Mouse (Mus musculus) T-helper 17 cell (primary cell): Measurements from ENCODE around the gene Nudt16l1.

Experiments
- in situ Hi-C, 2 experiments: fragments of 300-600 bp; cut with MboI, MseI; formaldehyde crosslinking; loops; 1 replicate in 1 of 2; 2 replicates in 1 of 2; pipeline ENCODE4 v1.15.1; 2025; ENCODE audit warnings: high pct_unique_total_duplicates in 2 of 2

The Nudt16l1 gene

DNA sequence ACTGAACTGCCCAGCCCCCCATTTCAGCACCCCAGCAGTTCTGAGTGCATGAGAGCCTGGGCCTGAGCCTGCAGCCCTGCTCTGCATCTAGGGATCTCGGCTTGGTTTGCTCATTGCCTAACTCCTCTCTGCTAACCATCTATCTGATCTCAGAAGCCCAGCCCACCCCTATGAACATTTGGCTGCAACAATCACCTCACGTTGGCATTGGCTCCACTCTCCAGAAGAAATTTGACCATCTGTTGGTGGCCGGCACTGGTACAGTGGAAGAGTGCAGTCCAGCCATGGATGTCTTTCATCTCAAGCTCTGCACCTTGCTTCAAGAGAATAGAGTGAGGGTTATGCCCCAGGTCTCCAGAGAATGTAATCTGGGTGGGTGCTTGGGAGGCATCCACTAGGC, 18.9 kb downstream of the Nudt16l1 start:
- in situ Hi-C loops = no loop called here

DNA sequence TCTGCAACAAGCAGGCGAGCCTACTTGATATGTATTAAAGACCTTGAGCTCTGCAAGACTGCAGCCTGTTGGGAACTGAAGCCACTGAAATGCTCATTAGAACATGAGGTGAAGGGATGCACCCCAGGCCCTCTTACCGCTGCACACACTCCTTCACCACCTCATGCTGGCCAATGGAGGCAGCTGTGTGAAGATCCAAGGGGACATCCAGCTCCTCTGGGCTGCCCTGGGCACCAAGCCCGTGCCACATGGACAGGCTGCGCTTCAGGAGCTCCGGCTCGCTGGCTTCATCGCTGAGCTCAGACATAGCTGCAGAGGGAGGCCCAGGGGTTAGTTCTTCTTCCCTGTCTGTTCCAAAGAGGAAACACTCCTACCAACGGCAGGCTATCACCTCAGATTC, 21.7 kb downstream of the Nudt16l1 start:
- in situ Hi-C loops = no loop called here

DNA sequence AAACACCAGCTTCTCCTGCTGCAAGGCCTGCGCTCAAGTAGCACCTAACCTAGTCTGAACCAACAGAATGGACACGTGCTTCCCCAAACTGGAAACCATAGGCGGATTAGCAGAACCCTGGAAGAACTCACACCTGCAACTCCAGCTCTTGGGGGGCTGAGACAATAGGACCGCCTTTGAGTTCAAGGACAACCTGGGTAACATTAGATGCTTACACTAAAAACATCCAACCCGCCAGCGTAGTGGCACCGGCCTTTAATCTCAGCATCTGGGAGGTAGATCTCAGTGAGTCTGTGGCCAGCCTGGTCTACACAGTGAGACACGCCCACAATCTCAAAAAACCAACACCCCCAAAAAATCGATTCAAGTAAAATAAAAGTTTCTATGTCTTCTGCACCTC, 24.8 kb downstream of the Nudt16l1 start:
- in situ Hi-C loops = no loop called here

DNA sequence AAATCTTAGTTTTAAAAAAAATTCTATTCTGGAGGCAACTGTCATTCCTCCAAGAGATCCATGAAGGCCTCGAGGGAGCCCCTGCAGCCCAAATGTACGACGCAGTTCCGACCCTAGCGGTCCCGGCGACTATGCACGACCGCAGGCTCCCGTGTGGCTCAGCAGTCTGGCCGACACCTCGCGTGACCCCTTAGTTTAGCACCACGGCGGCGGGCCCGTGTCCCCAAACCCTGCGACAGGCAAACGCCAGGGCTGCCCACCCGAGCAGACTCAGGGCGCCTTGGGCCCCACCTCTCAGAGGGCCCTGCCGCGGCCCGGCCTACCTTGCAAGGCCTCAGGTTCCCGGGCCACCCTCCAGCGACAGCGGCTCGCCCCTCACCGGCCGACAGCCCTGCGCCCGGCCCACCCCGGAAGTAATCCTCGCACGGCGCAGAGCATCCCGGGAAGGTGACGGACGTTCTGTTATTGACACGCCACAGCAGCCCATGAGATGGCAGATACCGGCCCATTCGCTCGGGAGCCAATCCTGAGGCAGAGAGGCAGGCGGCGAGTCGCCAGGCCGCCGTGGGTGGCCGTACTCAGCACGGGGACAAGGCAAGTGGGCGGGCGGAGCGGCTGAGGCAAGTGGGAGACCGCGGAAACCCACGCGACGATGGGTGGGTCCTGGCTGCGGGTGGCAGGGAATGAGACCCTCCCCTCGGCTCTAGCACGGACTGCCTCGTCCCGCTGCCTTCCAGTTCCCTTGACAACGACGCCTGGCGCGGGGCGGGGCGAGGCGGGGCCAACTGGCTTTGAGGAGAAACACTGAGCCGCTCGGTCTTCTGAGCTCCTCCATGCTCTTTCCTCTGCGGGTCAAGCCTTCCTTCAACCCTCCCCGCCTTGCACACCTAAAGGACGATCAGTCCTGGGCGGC, 25.5 kb downstream of the Nudt16l1 start, which contains the start of gene Anks3:
Gene Anks3 (minus strand): TSS at position 409 of the 913 bp plus-strand sequence.
- in situ Hi-C loops = no loop called here

DNA sequence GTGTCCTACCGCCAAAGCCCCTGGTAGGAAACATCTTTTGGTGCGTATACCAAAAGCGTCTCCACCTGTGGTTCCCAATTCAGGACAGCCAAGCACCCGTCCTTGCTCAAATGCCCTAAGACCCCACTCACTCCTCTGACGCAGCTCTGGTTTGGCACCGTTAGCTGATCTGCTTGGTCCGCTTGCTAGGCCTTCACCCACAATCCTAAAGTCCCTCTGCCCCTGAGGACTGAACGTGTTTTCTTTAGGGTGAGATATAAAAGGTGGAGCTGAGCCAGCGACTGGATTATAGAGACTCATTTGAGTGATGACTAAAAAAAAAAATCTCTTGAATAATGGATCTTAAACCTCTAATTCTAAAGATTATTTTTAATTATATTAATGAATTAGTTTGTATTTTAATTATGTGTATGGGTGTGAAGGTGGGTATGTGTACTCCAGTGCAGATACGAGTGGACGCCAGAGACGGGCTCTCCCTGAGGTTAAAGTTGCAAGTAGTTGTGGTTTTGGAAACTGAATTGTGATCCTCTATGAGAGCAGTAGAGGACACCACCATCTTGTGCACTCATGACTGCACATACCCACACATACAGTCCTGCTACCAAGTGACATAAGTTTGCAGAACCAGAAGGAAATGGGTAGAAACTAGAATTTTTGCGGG, 26.3 kb downstream of the Nudt16l1 start:
- in situ Hi-C loops = loop anchor here in 1 of 2 experiments (5.0 kb wide), 1 partner anchor 177 kb away; no protein-coding TSS in a partner anchor

DNA sequence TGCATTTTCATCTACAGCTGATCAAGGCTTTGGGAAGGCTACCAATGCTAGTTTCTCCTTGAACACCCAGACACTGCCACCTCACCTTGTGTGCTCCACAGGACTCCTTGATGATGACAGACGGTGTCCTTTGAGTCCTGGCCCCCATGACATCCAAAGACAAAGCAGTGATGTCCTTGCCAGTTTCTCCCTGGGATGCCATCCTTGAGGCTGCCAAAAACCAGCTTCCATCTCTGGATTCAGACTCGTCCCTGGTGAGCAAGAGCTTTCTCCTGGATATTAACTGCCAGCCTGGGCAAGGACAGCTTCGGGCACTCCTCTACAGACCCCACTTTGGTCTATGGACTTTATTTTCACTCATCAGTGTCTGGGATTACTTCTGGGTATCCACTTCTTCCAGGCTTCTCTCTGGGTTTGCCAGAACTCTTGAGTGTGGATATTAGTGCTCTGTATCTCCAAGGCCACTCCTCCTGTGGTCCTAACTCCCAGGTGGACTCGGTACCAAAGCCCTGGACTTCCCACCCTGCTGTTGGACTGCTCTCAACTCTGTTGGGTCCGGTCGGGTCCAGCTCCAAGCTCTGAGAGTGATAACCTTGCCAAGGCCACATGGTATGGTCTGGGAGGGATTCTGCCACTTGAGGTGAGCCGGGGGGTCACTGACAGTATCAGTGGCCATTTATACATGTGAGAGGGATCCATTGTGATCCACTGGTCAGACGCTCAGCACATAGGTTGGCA, 27.0 kb downstream of the Nudt16l1 start:
- in situ Hi-C loops = loop anchor here in 1 of 2 experiments (5.0 kb wide), 1 partner anchor 177 kb away; no protein-coding TSS in a partner anchor

DNA sequence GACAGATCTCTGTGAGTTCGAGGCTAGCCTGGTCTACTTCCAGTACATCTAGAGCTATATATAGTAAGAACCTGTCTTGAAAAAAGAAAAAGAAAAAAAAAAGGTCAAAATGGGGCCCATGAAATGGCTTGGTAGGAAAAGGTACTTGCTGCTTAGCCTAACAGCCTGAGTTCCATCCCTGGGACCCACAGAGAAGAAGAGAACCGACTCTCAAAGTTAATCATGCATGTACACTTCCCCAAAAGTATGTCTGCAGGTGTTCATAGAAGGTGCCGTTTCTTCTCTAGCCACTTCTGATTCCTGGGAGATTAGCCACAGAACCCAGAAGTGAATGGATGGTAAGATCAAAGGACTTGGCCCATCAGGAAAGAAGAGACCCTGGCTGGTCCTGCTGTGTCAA, 29.9 kb downstream of the Nudt16l1 start:
- in situ Hi-C loops = loop anchor here in 1 of 2 experiments (5.0 kb wide), 1 partner anchor 174 kb away; no protein-coding TSS in a partner anchor

DNA sequence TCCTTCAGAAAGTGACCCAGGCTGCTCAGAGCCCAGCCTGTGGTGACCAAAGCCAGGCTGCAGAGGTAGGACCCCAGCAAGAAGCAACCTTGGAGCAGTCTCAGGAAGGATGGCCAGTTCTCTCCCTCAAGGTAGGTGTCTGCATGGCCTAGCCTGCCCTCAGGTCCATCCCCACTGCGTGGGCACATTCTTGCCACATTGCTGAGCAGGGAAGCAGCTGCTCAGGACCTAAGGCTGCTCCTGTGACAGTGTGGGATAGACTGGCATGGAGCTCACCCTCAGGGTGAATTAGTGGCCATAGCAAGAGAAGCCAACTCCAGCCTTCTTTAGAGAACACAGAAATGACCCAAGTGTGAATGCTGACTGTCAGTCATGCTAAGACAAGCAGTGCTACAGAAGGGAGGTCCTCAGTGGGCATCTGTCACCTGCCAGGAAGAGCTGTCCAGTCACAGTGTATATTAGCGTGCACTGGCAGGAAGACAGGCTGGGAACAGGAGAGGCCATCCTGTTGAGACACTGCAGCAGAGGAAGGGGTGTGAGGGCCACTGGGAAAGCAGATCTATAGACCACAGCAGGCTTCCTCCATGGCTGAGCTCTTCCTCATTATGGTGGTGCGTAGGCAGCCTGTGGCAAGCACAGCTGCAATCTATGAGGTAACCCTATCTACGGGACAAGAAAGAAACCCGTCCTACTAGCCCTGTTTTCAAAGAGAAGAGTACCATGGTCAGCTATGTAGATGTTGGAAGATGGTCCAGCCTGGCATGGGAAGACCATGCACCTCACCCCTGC, 30.7 kb downstream of the Nudt16l1 start:
- in situ Hi-C loops = loop anchor here in 1 of 2 experiments (5.0 kb wide), 1 partner anchor 173 kb away; no protein-coding TSS in a partner anchor

DNA sequence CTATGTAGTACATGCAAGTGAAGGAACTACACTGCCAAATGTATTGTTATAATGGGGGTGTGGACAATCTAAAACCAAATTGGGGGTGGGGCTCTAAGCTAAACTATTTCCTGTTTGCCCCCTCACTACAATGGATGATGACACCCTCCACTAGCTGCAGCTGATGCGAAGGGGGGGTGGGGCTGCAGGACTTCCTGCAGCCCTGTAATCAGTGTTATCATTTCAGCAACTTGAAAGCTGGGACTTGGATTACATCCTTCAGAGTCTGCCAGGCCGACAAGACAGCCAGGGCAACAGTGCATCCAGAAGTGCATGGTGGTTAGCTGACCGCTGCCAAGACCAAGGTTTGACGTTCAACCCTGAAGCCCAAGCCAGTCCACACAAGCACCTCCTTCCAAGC, 33.1 kb downstream of the Nudt16l1 start:
- in situ Hi-C loops = no loop called here

DNA sequence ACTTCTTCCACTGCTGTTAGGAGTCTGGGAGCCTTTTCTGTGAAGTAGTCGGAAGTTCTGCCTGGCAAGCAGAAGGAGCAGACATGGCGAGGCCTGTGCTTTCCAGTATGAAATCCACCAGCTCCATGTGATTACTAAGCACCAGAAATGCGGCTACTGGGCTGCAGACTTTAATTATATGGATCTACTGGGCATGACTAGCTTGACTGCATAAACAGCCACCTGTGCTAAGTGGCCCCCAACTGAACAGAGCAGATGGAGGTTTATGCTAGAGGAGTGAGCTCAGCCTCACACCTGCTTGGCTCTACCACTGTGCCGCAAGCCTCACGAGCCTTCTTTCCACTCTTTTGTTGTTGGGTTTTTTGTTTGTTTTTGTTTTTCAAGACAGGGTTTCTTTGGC, 36.0 kb downstream of the Nudt16l1 start:
- in situ Hi-C loops = no loop called here

DNA sequence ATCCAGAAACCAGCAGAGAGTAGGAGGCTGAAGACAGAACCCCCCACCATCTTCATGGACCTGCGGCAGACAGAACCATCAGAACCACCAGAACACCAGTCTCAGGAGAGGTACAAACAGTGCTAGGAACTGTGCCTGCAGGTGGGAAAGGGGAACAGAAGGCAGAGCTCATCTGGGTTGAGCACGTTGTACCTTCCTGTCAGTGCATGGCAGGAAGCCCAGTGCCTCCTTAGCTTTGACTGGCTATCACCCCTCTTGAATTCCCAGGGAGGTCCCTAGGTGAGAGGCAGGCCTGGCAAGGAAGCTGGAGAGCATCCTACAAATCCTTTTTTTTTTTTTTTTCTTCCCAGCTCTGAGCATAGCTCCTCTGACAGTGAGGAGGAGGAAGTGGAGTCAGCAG, 37.6 kb downstream of the Nudt16l1 start:
- in situ Hi-C loops = loop anchor here in 1 of 2 experiments (25.0 kb wide), 1 partner anchor 636 kb away; no protein-coding TSS in a partner anchor

DNA sequence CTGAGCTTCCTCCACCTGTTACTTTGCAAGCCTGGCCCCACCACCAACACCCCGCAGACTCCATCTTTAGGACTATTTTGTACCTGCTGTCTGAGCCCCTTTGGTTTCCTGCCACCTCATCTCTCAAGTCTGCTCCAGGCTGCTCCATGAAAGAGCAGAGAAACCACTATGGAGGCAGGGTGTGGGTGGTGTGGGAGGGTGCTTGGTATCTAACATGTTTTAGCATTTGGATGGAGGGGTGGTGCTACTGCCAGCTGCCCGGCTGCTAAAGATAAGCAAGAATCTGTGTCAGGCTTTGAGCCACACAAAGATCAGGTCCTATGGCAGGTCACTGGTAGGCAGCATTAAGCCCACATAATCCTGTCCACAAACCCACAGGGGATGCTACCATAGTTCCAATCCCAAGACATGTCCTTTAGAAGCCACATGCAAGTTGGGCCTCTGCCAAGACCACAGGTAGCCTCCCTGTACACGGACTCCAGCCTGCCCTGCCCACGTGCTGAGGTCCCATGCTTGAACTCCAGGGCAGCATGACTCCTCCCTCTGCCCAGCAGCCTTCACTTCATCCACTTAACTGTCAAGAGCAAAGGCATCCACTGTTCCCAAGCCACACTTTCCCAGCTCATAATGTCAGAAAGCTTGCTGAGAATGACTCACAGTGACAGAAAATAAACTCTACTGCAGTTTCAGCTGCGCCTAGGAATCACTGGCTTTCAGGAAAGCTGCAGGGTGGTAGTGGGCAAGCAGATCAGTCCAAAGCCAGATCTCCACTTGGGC, 39.9 kb downstream of the Nudt16l1 start:
- in situ Hi-C loops = loop anchor here in 1 of 2 experiments (25.0 kb wide), 1 partner anchor 634 kb away; no protein-coding TSS in a partner anchor

DNA sequence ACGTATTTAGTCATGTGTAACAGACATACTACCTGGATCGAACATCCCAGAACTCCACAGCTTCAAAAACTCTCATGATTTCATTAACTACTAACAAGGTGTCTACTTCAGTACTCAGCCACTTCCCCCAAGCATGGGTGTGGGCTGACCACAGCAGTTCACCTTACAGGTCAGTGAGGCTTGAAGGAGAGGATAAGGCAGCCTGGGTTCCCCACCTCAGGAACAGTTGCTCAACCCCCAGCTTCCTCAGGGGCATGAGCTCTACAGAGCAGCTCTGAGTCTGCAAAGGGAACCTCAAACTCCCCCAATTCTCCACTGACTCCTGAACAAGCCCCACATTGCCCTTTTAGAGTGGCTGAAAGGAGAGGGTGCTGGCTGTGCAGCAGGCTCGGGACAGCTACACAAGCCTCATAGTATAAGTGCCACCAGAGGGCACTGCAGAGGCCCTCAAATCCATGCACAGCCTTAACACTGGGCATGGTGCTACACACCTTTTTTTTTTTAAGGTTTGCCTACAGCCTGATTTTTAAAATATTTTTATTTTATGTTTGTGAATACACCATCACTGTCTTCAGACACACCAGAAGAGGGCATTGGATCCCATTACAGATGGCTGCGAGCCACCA, 41.3 kb downstream of the Nudt16l1 start:
- in situ Hi-C loops = loop anchor here in 1 of 2 experiments (25.0 kb wide), 1 partner anchor 632 kb away; no protein-coding TSS in a partner anchor

DNA sequence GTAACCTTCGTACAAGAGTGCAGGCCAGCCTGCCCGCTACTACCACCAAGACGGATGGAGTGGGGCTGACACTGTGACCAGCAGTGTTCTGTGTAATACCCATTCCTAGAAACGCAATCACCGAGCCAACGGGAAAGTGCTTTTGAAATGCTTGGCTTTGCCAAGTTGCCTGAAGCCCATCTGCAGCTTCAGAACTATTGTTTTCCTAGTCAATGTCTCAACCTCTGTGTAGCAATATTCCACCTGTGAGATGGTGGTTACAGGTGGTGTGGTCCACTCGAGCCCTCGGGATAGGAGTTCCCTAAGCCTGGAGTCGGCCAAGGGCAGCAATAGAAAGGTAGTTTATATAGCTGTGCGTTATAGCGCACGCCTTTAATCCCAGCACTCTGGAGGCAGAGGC, 46.2 kb downstream of the Nudt16l1 start:
- in situ Hi-C loops = loop anchor here (5.0 to 25.0 kb wide), 2 partner anchors 158 to 628 kb away; no protein-coding TSS in a partner anchor
